Mouse (Mus musculus) monocyte, adult 59 days (primary cell): ENCODE results near the gene Gm11756. TPM values are rescaled to one million over a fixed set of nuclear protein-coding genes. Genes with fewer than 3 reads are reported as not detected.

Experiments
- total RNA-seq, 2 experiments: library from RNA; stranded (reverse); gene quantifications; one replicate each; pipeline ENCODE4 v1.2.4; 2023

Gene Gm11756
- total RNA-seq: not detected

DNA sequence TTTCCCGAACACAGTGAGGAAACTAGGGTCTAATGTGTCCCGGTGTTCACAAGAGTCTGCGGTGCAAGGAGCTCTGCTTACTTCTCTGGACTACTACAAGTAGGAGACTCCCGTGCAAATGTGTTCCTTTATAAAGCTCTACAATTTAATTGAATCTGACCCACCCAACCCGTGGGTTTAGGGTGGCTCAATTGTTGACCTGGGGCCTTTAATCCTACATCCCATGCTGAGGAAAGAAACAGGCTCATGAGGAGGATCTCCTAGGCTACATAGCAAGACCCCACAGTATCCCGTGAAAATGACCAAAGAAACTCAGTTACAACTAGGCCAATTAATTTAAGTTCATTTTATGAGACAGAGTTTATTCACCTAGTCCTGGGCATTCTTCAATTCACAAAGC lies at the start of gene Gm11756:
Gene Gm11756, minus strand, starts transcription at position 101 of the 400 bp plus-strand sequence.

GRCm38 (mm10) chr4:73950375-73950896 lies 29.9 kb upstream of the Gm11756 start, which contains the start of gene 2310002L09Rik:
2310002L09Rik (minus strand) TSS chr4:73950846.

DNA sequence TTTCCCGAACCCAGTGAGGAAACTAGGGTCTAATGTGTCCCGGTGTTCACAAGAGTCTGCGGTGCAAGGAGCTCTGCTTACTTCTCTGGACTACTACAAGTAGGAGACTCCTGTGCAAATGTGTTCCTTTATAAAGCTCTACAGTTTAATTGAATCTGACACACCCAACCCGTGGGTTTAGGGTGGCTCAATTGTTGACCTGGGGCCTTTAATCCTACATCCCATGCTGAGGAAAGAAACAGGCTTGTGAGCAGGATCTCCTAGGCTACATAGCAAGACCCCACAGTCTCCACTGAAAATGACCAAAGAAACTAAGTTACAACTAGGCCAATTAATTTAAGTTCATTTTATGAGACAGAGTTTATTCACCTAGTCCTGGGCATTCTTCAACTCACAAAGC lies 14.7 kb downstream of the Gm11756 start, which contains the start of gene Gm13871:
Gene Gm13871, minus strand, starts transcription at position 101 of the 400 bp plus-strand sequence.

GRCm38 (mm10) chr4:73891012-73891411 lies 29.5 kb downstream of the Gm11756 start, which contains the start of gene Gm11757:
Gm11757 (minus strand) TSS chr4:73891112.

DNA sequence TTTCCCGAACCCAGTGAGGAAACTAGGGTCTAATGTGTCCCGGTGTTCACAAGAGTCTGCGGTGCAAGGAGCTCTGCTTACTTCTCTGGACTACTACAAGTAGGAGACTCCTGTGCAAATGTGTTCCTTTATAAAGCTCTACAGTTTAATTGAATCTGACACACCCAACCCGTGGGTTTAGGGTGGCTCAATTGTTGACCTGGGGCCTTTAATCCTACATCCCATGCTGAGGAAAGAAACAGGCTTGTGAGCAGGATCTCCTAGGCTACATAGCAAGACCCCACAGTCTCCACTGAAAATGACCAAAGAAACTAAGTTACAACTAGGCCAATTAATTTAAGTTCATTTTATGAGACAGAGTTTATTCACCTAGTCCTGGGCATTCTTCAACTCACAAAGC lies 44.4 kb downstream of the Gm11756 start, which contains the start of gene Gm11758:
Gene Gm11758, minus strand, starts transcription at position 101 of the 400 bp plus-strand sequence.

Other genes starting within 250 kb of the Gm11756 start
- not detected for gene Gm428, start 237.2 kb downstream of the Gm11756 start, total RNA-seq
- not detected for gene Rasef, start 129.8 kb downstream of the Gm11756 start, total RNA-seq
- gene Gm11758, start 44.5 kb downstream of the Gm11756 start, total RNA-seq: not detected
- gene Gm11757, start 29.6 kb downstream of the Gm11756 start, total RNA-seq: not detected
- not detected for gene Gm13871, start 14.8 kb downstream of the Gm11756 start, total RNA-seq
- not detected for gene 2310002L09Rik, start 30.1 kb upstream of the Gm11756 start, total RNA-seq
- not detected for gene Frmd3, start 92.7 kb upstream of the Gm11756 start, total RNA-seq